Mouse (Mus musculus): Measurements from ENCODE around the gene Myl6b. TPM values are rescaled to one million over a fixed set of nuclear protein-coding genes. Genes with fewer than 3 reads are reported as not detected.
"Not testable (repeated sequence)": the region's sequence is repeated elsewhere in the genome, so short reads cannot be mapped to it uniquely, and the experiment has no call there.

Myl6b gene
- polyA plus RNA-seq, 1 experiment from 2014 or later, result 7.0 TPM

GRCm38 (mm10) chr10:128516029-128516428 lies 17.5 kb upstream of the Myl6b start:
- WGBS, result 20% methylated on average over 20 of the region's 20 CpGs
- ATAC-seq (ENCODE audit: low FRiP score), result no peak; the same call in 1 of the 2 replicates

GRCm38 (mm10) chr10:128515044-128515443 lies 16.6 kb upstream of the Myl6b start:
- H3K9me3 ChIP-seq (replicated peaks), result no peaks in the 10 kb centered on the region
- 92% methylated on average over 4 of the region's 4 CpGs for WGBS
- no peak overlapping the region for H3K4me2 ChIP-seq
- H3K27ac ChIP-seq (replicated peaks), result no peak overlapping the region
- peaks cover 12% of the 10 kb centered on the region; the same call in 1 of the 2 replicates for H3K27me3 ChIP-seq (replicated peaks)
- peaks cover 22% of the 10 kb centered on the region; the same call in 1 of the 2 replicates for H3K36me3 ChIP-seq
- no peak overlapping the region for H3K9ac ChIP-seq (replicated peaks)
- no peak for ATAC-seq (ENCODE audit: low FRiP score)
- H3K4me1 ChIP-seq, result no peaks in the 10 kb centered on the region
- H3K4me3 ChIP-seq (replicated peaks), result no peak overlapping the region

More at GRCm38 (mm10) chr10:128516029-128516428, 17.5 kb upstream of the Myl6b start:
- Histone ChIP-seq H3K27ac (replicated peaks) (no peak overlapping the region), H3K4me2 (no peak overlapping the region), H3K9me3 (replicated peaks) (no peaks in the 10 kb centered on the region), H3K4me3 (replicated peaks) (no peak overlapping the region), H3K27me3 (replicated peaks) (peaks cover 12% of the 10 kb centered on the region; the same call in 1 of the 2 replicates), H3K36me3 (peaks cover 28% of the 10 kb centered on the region), H3K9ac (replicated peaks) (no peak overlapping the region), H3K4me1 (no peaks in the 10 kb centered on the region)

DNA sequence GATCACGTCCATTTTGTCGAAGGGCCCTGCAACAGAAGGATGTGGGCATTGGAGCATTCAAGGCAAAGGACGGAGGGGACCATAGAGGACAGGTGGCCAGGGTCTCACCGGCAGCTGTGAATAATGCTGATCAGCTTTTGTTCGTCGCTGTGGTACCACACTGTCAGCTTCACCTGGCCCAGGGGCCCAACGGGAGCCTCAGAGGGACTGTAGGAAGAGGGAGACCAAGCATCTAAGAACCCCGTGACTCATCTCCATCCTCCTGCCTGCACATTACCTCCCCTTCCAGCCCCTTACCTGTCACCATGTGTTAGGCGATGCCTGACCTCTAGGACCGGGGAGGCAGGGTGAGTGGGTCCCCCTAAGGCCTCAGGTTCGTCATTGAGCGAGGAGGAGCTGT lies 13.3 kb upstream of the Myl6b start:
- 87% methylated on average over 12 of the region's 12 CpGs for WGBS
- Histone ChIP-seq H3K27ac (replicated peaks) (no peak overlapping the region), H3K27me3 (replicated peaks) (peaks cover 5% of the 10 kb centered on the region; the same call in 1 of the 2 replicates), H3K9ac (replicated peaks) (no peak overlapping the region), H3K4me2 (no peak overlapping the region), H3K4me1 (no peaks in the 10 kb centered on the region), H3K4me3 (replicated peaks) (no peak overlapping the region), H3K36me3 (peaks cover 21% of the 10 kb centered on the region; the same call in 1 of the 2 replicates), H3K9me3 (replicated peaks) (no peaks in the 10 kb centered on the region)
- ATAC-seq (ENCODE audit: low FRiP score), result no peak

DNA sequence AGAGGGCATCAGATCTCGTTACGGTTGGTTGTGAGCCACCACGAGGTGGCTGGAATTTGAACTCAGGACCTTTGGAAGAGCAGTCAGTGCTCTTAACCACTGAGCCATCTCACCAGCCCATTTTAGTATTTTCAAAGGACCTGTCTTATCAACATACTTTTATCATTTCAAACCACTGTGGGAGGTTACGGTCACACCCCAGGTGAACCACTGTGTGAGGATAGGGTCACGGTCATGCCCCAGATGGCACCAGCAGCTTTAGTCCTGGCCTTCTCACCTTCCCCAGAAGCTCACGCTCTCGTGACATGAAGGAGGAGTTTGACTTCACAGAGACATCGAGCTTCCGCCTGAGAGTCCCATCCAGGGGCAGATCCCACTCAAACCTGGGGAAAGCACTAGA lies 12.7 kb upstream of the Myl6b start:
- Histone ChIP-seq H3K36me3 (peaks cover 16% of the 10 kb centered on the region; the same call in 1 of the 2 replicates), H3K9me3 (replicated peaks) (no peaks in the 10 kb centered on the region)

DNA sequence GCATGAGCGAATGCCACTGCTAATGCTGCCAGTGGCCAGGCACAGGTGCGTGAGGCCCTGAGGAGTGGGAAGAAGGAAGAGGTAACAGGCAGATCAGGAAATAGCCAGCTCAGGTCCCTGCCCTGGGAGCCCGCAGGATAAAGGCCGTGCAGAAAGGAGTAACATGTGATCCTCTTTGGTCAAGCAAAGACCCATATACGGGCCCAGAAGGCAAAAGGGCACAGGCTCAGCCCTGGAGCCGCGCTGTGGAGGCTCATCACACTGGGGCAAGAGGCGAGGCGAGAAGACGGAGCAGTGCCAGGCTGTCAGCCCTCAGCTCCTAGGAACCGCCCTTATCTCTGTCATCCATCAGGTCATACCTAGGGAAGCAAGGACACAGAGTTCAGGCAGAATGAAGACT lies 11.8 kb upstream of the Myl6b start:
- H3K9me3 ChIP-seq (replicated peaks), result no peaks in the 10 kb centered on the region
- no peak overlapping the region for H3K4me2 ChIP-seq
- no peaks in the 10 kb centered on the region for H3K4me1 ChIP-seq
- no peak overlapping the region for H3K9ac ChIP-seq (replicated peaks)
- H3K27ac ChIP-seq (replicated peaks), result no peak overlapping the region
- no peaks in the 10 kb centered on the region for H3K27me3 ChIP-seq (replicated peaks)
- no peak overlapping the region for H3K4me3 ChIP-seq (replicated peaks)
- H3K36me3 ChIP-seq, result peaks cover 15% of the 10 kb centered on the region; the same call in 1 of the 2 replicates
- ATAC-seq (ENCODE audit: low FRiP score), result no peak
- 92% methylated on average over 11 of the region's 11 CpGs for WGBS

More for the DNA sequence above, 12.7 kb upstream of the Myl6b start:
- Histone ChIP-seq H3K4me3 (replicated peaks) (no peak overlapping the region), H3K27ac (replicated peaks) (no peak overlapping the region), H3K27me3 (replicated peaks) (no peaks in the 10 kb centered on the region), H3K4me1 (no peaks in the 10 kb centered on the region), H3K4me2 (no peak overlapping the region), H3K9ac (replicated peaks) (no peak overlapping the region)
- ATAC-seq (ENCODE audit: low FRiP score), result no peak
- 91% methylated on average over 9 of the region's 9 CpGs for WGBS

GRCm38 (mm10) chr10:128509831-128510230 lies 11.3 kb upstream of the Myl6b start:
- H3K9ac ChIP-seq (replicated peaks), result no peak overlapping the region
- H3K9me3 ChIP-seq (replicated peaks), result no peaks in the 10 kb centered on the region
- H3K36me3 ChIP-seq, result peaks cover 15% of the 10 kb centered on the region; the same call in 1 of the 2 replicates
- H3K4me1 ChIP-seq, result no peaks in the 10 kb centered on the region
- H3K4me3 ChIP-seq (replicated peaks), result no peak overlapping the region
- ATAC-seq (ENCODE audit: low FRiP score), result no peak
- 84% methylated on average over 4 of the region's 4 CpGs for WGBS
- H3K27ac ChIP-seq (replicated peaks), result no peak overlapping the region
- H3K27me3 ChIP-seq (replicated peaks), result no peaks in the 10 kb centered on the region
- H3K4me2 ChIP-seq, result no peak overlapping the region

DNA sequence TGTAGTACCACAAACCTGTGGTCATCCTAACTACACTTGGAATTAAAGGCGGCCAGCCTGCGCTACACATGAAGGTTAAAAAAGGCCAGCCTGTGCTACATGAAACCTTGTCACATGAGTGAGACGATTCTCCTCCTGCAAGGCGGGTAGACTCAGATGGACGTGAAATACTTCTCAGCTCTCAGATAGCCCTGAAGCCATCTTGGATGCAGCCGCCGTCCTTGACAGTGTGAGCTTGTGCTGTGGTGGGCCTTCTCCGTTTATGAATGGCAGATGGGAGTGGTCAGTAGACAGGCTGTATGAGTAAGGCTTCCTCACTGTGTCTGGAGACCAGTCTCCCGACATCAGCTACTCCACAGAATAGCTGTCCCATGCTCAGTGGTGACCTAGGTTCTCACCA lies 10.7 kb upstream of the Myl6b start:
- ATAC-seq (ENCODE audit: low FRiP score), result no peak
- Histone ChIP-seq H3K27ac (replicated peaks) (no peak overlapping the region), H3K9ac (replicated peaks) (no peak overlapping the region), H3K36me3 (peaks cover 15% of the 10 kb centered on the region; the same call in 1 of the 2 replicates), H3K4me1 (0 out of 2 replicates have a peak, but pooled peaks cover 4% of the 10 kb centered on the region), H3K27me3 (replicated peaks) (no peaks in the 10 kb centered on the region), H3K4me3 (replicated peaks) (no peak overlapping the region), H3K9me3 (replicated peaks) (no peaks in the 10 kb centered on the region), H3K4me2 (no peak overlapping the region)
- 89% methylated on average over 9 of the region's 9 CpGs for WGBS

DNA sequence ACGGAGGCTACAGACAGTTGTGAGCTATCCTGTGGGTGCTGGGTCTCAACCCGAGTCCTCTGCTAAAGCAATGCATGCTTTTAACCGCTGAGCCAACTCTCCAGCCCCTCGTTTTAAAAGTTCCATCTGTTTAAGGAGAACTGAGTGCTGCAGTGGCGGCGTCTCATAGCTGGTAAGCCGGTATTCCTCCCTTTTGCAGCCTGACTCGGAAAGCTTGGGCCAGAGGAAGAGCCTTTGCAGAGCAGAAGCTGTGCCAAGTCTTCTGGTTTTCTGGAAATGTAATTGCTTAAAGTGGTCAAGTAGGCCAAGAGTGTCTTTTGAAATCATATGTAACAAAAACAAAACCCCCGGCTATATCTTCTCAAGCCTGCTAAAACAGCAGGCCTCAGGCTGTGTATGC lies 9.8 kb upstream of the Myl6b start:
- no peak overlapping the region for H3K4me3 ChIP-seq (replicated peaks)
- peaks cover 8% of the 10 kb centered on the region; the same call in 1 of the 2 replicates for H3K36me3 ChIP-seq
- no peak overlapping the region for H3K27ac ChIP-seq (replicated peaks)
- no peaks in the 10 kb centered on the region for H3K9me3 ChIP-seq (replicated peaks)
- no peak for ATAC-seq (ENCODE audit: low FRiP score)
- 84% methylated on average over 9 of the region's 9 CpGs for WGBS
- no peaks in the 10 kb centered on the region for H3K27me3 ChIP-seq (replicated peaks)
- H3K4me2 ChIP-seq, result no peak overlapping the region
- H3K9ac ChIP-seq (replicated peaks), result no peak overlapping the region
- H3K4me1 ChIP-seq, result 0 out of 2 replicates have a peak, but pooled peaks cover 4% of the 10 kb centered on the region

- WGBS, result 95% methylated on average over 14 of the region's 14 CpGs
Measured at GRCm38 (mm10) chr10:128505974-128506373, 7.5 kb upstream of the Myl6b start.

DNA sequence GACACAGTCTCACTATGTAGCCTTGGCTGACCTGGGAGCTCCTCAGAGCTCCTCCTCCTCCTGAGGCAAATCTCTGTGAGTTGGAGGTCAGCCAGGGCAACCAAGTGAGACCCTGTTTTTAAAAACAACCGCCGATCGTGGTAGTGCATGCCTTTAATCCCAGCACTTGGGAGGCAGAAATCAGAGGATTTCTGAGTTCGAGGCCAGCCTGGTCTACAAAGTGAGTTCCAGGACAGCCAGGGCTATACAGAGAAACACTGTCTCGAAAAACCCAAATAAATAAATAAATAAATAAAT lies 6.8 kb upstream of the Myl6b start:
- 89% methylated on average over 5 of the region's 5 CpGs for WGBS
- not testable (repeated sequence) for H3K27ac ChIP-seq (replicated peaks); H3K27me3 ChIP-seq (replicated peaks); ATAC-seq (ENCODE audit: low FRiP score); H3K4me2 ChIP-seq; H3K36me3 ChIP-seq; H3K4me3 ChIP-seq (replicated peaks); H3K9ac ChIP-seq (replicated peaks); H3K9me3 ChIP-seq (replicated peaks); H3K4me1 ChIP-seq

More at GRCm38 (mm10) chr10:128505974-128506373, 7.5 kb upstream of the Myl6b start:
- ATAC-seq (ENCODE audit: low FRiP score), result no peak
- H3K4me2 ChIP-seq, result no peak overlapping the region
- no peaks in the 10 kb centered on the region for H3K27me3 ChIP-seq (replicated peaks)
- 0 out of 2 replicates have a peak, but pooled peaks cover 4% of the 10 kb centered on the region for H3K4me1 ChIP-seq
- H3K4me3 ChIP-seq (replicated peaks), result no peak overlapping the region
- no peak overlapping the region for H3K27ac ChIP-seq (replicated peaks)
- H3K9ac ChIP-seq (replicated peaks), result no peak overlapping the region
- H3K9me3 ChIP-seq (replicated peaks), result no peaks in the 10 kb centered on the region
- 0 out of 2 replicates have a peak, but pooled peaks cover 7% of the 10 kb centered on the region for H3K36me3 ChIP-seq

DNA sequence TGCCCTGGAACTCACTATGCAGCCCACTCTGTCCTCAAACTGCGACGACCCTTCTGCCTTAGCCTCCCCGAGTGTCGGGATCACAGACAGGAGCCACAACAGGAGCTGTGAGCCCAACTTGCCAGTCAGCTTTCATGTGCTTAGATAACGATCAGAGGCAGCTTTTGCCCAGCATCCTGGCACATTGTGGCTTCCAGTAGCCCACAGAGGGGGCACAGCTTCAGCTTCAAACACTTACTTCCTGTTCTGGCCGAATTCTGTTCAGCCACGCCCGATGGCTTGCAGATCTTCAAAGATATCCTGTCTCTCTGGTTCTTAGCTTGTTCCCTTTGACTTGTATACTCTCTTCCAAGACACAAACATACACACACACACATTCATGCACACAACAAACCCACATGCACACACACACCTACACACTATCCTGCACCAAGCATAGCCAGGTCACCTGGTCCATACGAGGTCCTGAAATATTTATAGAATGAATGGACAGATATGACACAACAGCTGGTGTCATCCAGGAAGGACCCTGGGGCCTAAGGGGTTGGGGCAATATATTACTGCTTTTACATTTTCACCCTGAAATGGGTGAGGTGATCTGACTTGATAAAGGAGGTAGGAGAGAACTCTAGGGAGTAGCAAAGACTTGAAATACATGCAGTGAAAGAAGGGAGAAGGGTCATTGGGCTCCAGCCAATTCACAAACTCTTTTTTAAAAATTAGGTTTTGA lies 6.3 kb upstream of the Myl6b start:
- H3K4me2 ChIP-seq, result no peak overlapping the region
- H3K36me3 ChIP-seq, result 0 out of 2 replicates have a peak, but pooled peaks cover 7% of the 10 kb centered on the region
- H3K9me3 ChIP-seq (replicated peaks), result no peaks in the 10 kb centered on the region
- WGBS, result 81% methylated on average over 9 of the region's 9 CpGs
- no peak overlapping the region for H3K9ac ChIP-seq (replicated peaks)
- H3K27me3 ChIP-seq (replicated peaks), result no peaks in the 10 kb centered on the region
- 0 out of 2 replicates have a peak, but pooled peaks cover 4% of the 10 kb centered on the region for H3K4me1 ChIP-seq
- no peak overlapping the region for H3K27ac ChIP-seq (replicated peaks)
- ATAC-seq (ENCODE audit: low FRiP score), result no peak
- no peak overlapping the region for H3K4me3 ChIP-seq (replicated peaks)

- Histone ChIP-seq H3K9me3 (replicated peaks) (no peaks in the 10 kb centered on the region), H3K27me3 (replicated peaks) (no peaks in the 10 kb centered on the region)
- WGBS, result 83% methylated on average over 3 of the region's 3 CpGs
Measured at GRCm38 (mm10) chr10:128504012-128504411, 5.5 kb upstream of the Myl6b start.

More at GRCm38 (mm10) chr10:128504012-128504411, 5.5 kb upstream of the Myl6b start:
- ATAC-seq (ENCODE audit: low FRiP score), result no peak
- 0 out of 2 replicates have a peak, but pooled peaks cover 2% of the 10 kb centered on the region for H3K36me3 ChIP-seq
- no peak overlapping the region for H3K4me2 ChIP-seq
- no peak overlapping the region for H3K4me3 ChIP-seq (replicated peaks)
- H3K4me1 ChIP-seq, result peaks cover 11% of the 10 kb centered on the region; the same call in 1 of the 2 replicates
- H3K9ac ChIP-seq (replicated peaks), result no peak overlapping the region
- no peak overlapping the region for H3K27ac ChIP-seq (replicated peaks)

Measured in neural tube, embryonic 15.5 days (tissue).